Mouse (Mus musculus) cerebellum, adult 2 months (tissue): ENCODE measurements around the gene Tmf1. TPM values are rescaled to one million over a fixed set of nuclear protein-coding genes. Genes with fewer than 3 reads are reported as not detected.

ENCODE experiments used
- DNase-seq, 2 experiments: peaks; one replicate each; pipeline ENCODE4 v3.0.0; 2021
- H3K27ac ChIP-seq: fragments of 200-500 bp; 2 replicates; pipeline ENCODE4 v1.5.1; 2012; ENCODE audit warnings: low read length, control low read depth, inconsistent platforms; ENCODE audit not compliant: insufficient read depth
- H3K27me3 ChIP-seq: fragments of 200-500 bp; 2 replicates; pipeline ENCODE4 v1.6.1; 2012; ENCODE audit warnings: inconsistent platforms, mild to moderate bottlenecking, low read length, moderate library complexity; ENCODE audit not compliant: control insufficient read depth, insufficient read depth
- H3K4me1 ChIP-seq: fragments of 200-500 bp; 2 replicates; pipeline ENCODE4 v1.6.1; 2011; ENCODE audit warnings: low read length; ENCODE audit not compliant: control insufficient read depth, insufficient read depth
- H3K4me3 ChIP-seq: fragments of 200-500 bp; replicated peaks from 2 replicates; pipeline ENCODE3; 2011; ENCODE audit warnings: mild to moderate bottlenecking, low read depth, low read length, control low read depth; ENCODE audit not compliant: insufficient read depth
- CTCF ChIP-seq: fragments of 200-500 bp; IDR thresholded peaks from 2 replicates; pipeline ENCODE4 v1.5.1; 2011; ENCODE audit warnings: low read depth, mild to moderate bottlenecking, control low read depth, low read length, moderate library complexity, borderline replicate concordance; ENCODE audit not compliant: insufficient read depth
- POLR2A ChIP-seq: fragments of 200-500 bp; IDR thresholded peaks from 2 replicates; pipeline ENCODE4 v1.6.1; 2011; ENCODE audit warnings: low read length, control low read depth, borderline replicate concordance; ENCODE audit not compliant: insufficient read depth
- WGBS: fragments of 180-500 bp; shearing (Covaris S2); methylation state at CpG from one replicate; pipeline ENCODE4 v1.1.7; 2018; 5-methylcytosine and 5-hydroxymethylcytosine counted together
- polyA plus RNA-seq: library from polyadenylated mRNA; depleted of rRNA; stranded (reverse); fragments of >200 nt; gene quantifications from 2 replicates; pipeline ENCODE4 v1.2.3, GENCODE M21; 2012

Tmf1 gene
- polyA plus RNA-seq, 1 experiment = 13.4 TPM

DNA sequence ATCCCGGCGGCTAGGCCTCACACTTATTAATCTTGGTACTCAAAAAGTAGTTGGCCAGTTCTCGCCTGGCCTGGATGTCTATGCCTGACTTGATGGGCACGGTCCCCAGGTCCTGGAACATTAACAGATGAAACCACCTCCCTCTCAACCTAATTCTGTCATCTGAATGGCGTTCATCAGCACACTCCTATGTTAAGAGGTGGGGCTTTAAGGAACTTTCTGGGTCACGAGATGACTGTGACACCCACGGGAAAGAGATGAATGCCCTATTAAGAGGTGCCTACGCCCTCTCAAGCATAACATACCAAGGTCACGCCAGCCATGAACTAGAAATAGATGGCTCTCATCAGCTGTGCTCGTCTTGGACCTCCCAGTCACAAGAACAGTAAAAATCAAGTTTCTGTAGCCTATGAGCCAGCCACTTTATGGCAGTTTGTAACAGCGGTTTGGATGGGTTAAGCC, 476 bp upstream of the Tmf1 start:
- TF ChIP-seq CTCF (no peak), POLR2A (no peak)
- DNase-seq = no peak
- Histone ChIP-seq H3K4me1 (no peaks in the 10 kb centered on the region), H3K27ac (peak overlapping the region; percentile 88), H3K27me3 (no peaks in the 10 kb centered on the region), H3K4me3 (peak overlapping the region; percentile 83)
- WGBS = 7% methylated on average over 11 of the region's 11 CpGs

DNA sequence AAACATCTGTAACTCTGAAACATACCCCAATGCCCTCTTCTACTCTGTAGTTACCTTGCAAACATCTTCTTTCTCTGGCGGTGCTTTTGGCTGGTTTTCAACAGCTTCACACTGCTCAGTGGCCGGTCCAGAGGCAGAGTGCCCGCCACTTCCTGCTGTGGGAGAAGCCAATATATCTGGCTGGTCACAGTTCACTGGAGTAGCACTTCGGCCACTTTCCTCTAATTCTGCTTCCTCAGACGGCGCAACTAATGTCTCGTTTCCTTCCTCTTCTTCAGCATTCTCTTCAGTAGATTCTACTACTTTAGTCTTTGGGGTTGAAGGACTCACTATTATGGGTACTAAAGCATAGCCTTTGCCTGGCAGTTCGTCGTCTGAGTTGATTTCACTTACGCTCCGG, 3.2 kb downstream of the Tmf1 start:
- Histone ChIP-seq H3K27me3 (no peaks in the 10 kb centered on the region), H3K27ac (no peak overlapping the region), H3K4me1 (no peaks in the 10 kb centered on the region), H3K4me3 (no peak overlapping the region)
- 57% methylated on average over 11 of the region's 11 CpGs for WGBS
- DNase-seq = no peak
- TF ChIP-seq CTCF (no peak), POLR2A (no peak)

DNA sequence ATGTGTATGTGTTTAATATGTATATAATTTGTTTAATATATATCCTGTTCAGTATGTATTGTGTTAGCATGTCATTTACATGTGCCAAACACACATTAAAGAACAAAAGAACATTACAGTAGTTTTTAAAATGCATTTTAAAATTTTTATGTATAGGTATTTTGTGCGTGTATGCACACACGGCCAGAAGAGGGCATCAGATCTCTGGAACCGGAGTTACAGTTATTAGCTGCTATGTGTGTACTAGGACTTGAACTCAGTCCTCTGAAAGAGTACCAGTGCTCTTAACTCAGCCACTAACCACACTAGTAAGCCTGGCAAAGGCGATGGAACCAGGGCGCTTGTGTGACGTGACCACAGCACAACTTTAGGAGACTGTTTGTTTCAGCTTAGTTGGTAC, 28.8 kb downstream of the Tmf1 start:
- no peak for DNase-seq
- H3K27ac ChIP-seq = no peak overlapping the region
- H3K27me3 ChIP-seq = no peaks in the 10 kb centered on the region
- H3K4me3 ChIP-seq = no peak overlapping the region
- TF ChIP-seq CTCF = no peak
- no peak for TF ChIP-seq POLR2A
- H3K4me1 ChIP-seq = no peaks in the 10 kb centered on the region
- 87% methylated on average over 6 of the region's 6 CpGs for WGBS

DNA sequence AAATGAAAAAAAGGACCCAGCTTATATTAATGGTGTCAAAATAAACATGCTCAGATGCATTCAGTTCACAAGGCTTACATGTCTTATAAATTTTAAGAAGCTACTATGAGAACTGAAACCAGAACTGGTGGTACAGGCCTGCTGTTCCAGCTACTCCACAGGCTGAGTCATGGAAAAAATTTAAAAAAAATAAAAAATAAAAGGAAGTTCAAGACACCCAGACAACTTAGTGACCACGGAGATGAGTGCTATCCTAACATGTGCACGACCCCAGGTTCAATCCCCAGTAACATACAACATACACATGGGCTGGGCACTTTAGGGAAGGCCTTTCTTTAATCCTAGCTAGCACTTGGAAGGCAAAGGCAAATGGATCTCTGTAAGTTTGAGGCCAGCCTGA, 29.2 kb downstream of the Tmf1 start:
- DNase-seq = no peak
- 81% methylated on average over 2 of the region's 2 CpGs for WGBS
- Histone ChIP-seq H3K4me1 (no peaks in the 10 kb centered on the region), H3K27ac (no peak overlapping the region), H3K4me3 (no peak overlapping the region), H3K27me3 (no peaks in the 10 kb centered on the region)
- TF ChIP-seq CTCF (no peak), POLR2A (no peak)

DNA sequence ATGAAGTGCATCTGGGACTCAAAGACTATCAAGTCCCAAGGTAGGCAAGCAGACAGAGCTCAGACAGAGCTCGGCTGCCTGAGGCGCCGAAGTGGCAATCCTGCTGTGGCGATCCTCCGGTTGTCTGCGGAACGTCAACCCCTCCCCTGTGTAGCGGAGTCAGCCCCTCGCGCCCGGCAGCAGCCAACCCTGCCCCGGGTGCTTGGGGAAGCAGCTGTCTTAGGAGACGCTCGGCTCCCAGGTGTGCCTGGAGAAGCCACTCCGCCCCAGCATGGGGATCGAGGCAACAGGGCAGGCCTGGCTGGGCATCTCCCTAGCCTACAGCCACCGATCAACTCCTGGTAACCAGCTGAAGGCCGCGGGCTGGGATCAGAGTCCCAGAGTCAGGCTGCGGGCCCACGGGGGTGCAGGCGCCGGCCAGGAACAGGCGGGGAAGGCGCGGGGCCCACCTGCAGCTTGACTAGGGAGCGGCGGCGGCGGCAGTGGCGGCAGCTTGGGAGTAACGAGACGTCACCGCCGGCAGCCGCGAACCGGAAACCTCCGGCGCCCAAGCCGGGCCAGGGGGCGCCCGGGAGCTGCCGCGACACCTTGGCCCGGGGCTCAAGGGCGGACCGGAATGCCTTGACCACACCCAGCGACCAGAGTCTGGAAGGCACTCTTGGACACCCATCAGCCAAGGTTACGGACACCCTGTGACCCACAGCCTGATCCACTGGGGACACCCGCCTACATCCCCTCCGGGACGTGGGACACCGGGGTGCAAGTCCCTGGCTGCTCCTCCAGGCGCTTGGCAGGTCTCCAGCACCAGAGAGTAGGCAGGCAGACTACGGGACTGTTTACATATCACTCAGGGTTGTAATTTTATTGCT, 30.3 kb downstream of the Tmf1 start, which contains the start of gene Eogt:
Eogt (minus strand) TSS at position 800 of the 869 bp plus-strand sequence.
- under 1% methylated on average over 56 of the region's 56 CpGs for WGBS
- peak within 1 kb of the TSS; percentile 82 for H3K4me3 ChIP-seq
- H3K4me1 ChIP-seq = no peaks in the 10 kb centered on the region
- TF ChIP-seq CTCF = peak; percentile 31; the same call in 1 of the 2 replicates
- TF ChIP-seq POLR2A = peak; percentile 28; the same call in 1 of the 2 replicates
- H3K27me3 ChIP-seq = no peaks in the 10 kb centered on the region
- H3K27ac ChIP-seq = peak within 1 kb of the TSS; percentile 50
- DNase-seq = peak; percentile 79 to 82

DNA sequence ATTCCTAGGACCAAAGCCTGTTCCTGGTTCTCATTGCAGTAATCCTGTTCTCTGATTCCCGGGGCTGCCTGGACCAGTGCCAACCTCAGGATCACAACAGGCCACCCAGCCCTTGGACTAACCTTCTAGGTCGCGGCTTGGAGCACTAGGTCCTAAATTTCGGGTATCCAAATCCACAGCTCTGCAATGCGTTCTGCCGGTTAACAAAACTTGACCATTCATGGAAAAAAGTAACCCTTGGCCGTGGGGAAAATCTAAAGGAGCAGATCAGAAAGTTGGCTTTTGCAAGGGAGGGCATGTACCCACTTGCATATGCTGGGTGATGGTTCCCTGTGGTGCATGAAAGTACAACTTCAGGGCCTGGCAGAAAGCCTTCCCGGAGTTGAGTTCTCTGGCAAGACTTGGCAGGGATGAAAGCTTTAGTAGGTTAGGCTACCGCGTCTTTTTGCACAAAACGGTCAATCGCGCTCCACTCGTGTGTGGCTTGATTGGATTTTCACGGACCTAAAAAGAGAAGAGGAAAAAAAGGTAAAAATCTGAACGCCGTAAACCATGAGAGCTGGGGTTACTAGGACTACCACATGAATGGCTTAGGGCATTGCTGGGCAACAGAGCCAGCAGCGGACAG, 31.1 kb downstream of the Tmf1 start:
- peak; percentile 39 to 56 for DNase-seq
- H3K27ac ChIP-seq = peak overlapping the region; percentile 50; the same call in 1 of the 2 replicates
- 4% methylated on average over 18 of the region's 18 CpGs for WGBS
- H3K27me3 ChIP-seq = no peaks in the 10 kb centered on the region
- TF ChIP-seq POLR2A (no peak), CTCF (no peak)
- no peaks in the 10 kb centered on the region for H3K4me1 ChIP-seq
- peak overlapping the region; percentile 82 for H3K4me3 ChIP-seq

DNA sequence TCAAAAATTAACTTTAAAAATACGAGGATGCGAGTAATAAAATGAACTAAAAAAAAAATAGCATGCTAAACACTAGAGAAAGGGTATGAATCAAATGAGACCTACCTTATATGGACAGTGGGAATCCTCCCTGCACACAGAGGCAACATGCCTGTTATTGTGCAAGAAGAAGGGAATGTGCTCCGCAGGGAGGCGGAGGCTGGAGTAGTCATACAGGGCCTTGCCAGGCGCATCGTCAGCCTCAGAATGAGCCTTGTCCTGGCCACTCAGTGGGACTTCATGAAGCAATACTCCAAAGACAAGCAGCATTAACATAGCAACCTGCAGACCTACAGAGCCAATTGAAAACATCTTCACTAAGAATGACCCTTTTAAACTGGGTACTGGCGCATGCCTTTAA, 33.8 kb downstream of the Tmf1 start:
- Histone ChIP-seq H3K4me3 (no peak overlapping the region), H3K4me1 (no peaks in the 10 kb centered on the region), H3K27me3 (no peaks in the 10 kb centered on the region), H3K27ac (no peak overlapping the region)
- WGBS = 87% methylated on average over 7 of the region's 7 CpGs
- no peak for DNase-seq
- TF ChIP-seq CTCF (no peak), POLR2A (no peak)

DNA sequence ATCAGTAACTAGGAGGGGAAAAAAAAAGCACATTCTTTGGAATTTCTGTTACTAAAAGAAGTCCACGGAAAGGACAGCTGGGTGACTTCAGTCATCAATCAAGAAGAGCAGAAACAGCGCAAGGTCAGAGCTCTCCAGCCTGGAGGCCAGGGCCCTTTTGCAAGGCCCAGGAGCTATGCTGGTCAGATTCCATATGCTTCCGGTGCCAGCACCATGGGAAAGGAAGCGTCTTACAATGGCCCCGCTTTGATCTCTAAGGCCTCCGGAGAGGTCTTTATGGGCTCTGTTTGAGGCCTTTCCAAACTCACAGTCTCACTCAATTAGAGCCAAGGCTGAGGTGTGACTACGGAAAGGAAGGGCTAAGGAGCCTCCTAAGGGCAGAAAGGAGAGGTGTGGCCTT, 34.6 kb downstream of the Tmf1 start:
- Histone ChIP-seq H3K27me3 (no peaks in the 10 kb centered on the region), H3K27ac (no peak overlapping the region), H3K4me3 (no peak overlapping the region), H3K4me1 (no peaks in the 10 kb centered on the region)
- no peak for TF ChIP-seq CTCF
- TF ChIP-seq POLR2A = no peak
- DNase-seq = no peak
- WGBS = 54% methylated on average over 7 of the region's 7 CpGs
